Mouse (Mus musculus) bone marrow, adult 2 months (tissue): Measurements from ENCODE around the gene Nin. TPM values are rescaled to one million over a fixed set of nuclear protein-coding genes. Genes with fewer than 3 reads are reported as not detected.
A peak's percentile ranks its signal among the peaks of the same experiment; 100 is the strongest.

Experiments
- H3K27ac ChIP-seq: fragments of 200-500 bp; 2 replicates; pipeline ENCODE4 v1.5.1; 2012; ENCODE audit warnings: low read depth, mild to moderate bottlenecking, control low read depth, inconsistent platforms, low read length; ENCODE audit not compliant: control insufficient read depth, poor library complexity, insufficient read depth
- H3K4me1 ChIP-seq: fragments of 200-500 bp; 2 replicates; pipeline ENCODE4 v1.6.1; 2011; ENCODE audit warnings: low read length; ENCODE audit not compliant: control insufficient read depth, insufficient read depth
- H3K4me3 ChIP-seq: fragments of 200-500 bp; replicated peaks from 2 replicates; pipeline ENCODE3; 2011; ENCODE audit warnings: mild to moderate bottlenecking, low read depth, low read length, control low read depth; ENCODE audit not compliant: control insufficient read depth
- CTCF ChIP-seq: fragments of 200-500 bp; IDR thresholded peaks from 2 replicates; pipeline ENCODE4 v1.5.1; 2011; ENCODE audit warnings: low read length, control low read depth; ENCODE audit not compliant: control insufficient read depth, insufficient read depth
- POLR2A ChIP-seq: fragments of 200-500 bp; IDR thresholded peaks from 2 replicates; pipeline ENCODE4 v1.6.1; 2011; ENCODE audit warnings: low read depth, mild to moderate bottlenecking, control low read depth, low read length, borderline replicate concordance; ENCODE audit not compliant: control insufficient read depth
- WGBS: fragments of 180-500 bp; shearing (Covaris S2); methylation state at CpG from one replicate; pipeline ENCODE4 v1.1.7; 2018; 5-methylcytosine and 5-hydroxymethylcytosine counted together
- polyA plus RNA-seq: library from polyadenylated mRNA; stranded (reverse); fragments of >200 nt; gene quantifications from 2 replicates; pipeline ENCODE4 v1.2.4, GENCODE M21; 2011; ENCODE audit warnings: low replicate concordance; ENCODE audit not compliant: missing spikeins, insufficient read depth, insufficient read length

Nin gene
- polyA plus RNA-seq, 1 experiment: 28.5 TPM

DNA sequence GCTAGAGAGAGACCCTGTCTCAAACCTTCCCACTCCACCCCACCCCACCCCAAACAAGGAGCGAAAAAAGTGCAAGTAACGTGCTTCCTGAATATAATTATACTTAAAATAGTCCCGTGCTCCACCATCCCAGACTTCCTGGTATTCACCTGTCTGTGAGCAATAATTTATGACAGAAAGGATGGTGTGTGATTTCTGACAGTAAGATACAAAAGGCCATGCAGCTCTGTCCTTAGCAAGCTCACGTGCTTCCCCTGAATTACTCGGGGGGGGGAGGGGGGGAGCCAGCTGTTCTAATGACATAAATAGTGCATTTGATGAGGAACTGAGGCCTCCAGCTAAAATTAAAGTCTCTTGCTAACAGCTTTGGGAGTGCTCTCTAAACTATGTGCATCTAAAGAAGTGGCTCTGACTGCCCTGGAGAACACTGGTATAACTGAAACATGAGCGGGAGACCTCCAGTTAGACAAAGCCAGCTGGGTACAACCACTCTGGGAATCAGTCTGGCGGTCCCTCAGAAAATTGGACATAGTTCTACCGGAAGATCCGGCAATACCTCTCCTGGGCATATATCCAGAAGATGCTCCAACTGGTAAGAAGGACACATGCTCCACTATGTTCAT lies 136.0 kb downstream of the Nin start:
- Histone ChIP-seq H3K27ac (peak overlapping the region; percentile 31; the same call in 1 of the 2 replicates), H3K4me1 (no peaks in the 10 kb centered on the region; the same call in 1 of the 2 replicates), H3K4me3 (no peak overlapping the region)
- 55% methylated on average over 9 of the region's 9 CpGs for WGBS
- TF ChIP-seq POLR2A: no peak

DNA sequence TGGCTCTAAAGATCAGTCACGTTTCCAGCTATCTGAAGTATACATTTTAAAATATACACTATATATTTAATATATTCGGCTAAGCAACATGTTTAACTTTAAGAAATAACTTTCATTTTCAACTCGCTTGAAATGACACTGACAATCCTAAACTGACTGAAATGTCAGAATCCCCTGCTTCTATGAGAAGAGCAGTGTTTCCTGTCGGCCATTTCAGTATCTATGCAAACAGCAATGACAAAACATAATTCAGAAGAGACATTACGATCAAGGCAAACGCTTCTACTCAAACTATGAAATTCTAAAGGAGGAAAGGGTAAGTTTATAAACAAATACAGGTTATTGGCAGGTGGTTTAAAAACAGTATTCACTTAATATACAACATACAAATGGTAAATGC lies 136.8 kb downstream of the Nin start:
- WGBS: 67% methylated on average over 6 of the region's 6 CpGs
- no peak overlapping the region for H3K4me3 ChIP-seq
- no peak overlapping the region for H3K27ac ChIP-seq
- H3K4me1 ChIP-seq: no peaks in the 10 kb centered on the region; the same call in 1 of the 2 replicates
- TF ChIP-seq POLR2A (no peak), CTCF (no peak)

GRCm38 (mm10) chr12:69973666-69974065 lies 139.9 kb downstream of the Nin start:
- no peak overlapping the region for H3K27ac ChIP-seq
- H3K4me1 ChIP-seq: no peaks in the 10 kb centered on the region; the same call in 1 of the 2 replicates
- TF ChIP-seq POLR2A: no peak
- no peak for TF ChIP-seq CTCF
- H3K4me3 ChIP-seq: no peak overlapping the region

GRCm38 (mm10) chr12:69968154-69968553 lies 145.4 kb downstream of the Nin start:
- 63% methylated on average over 5 of the region's 5 CpGs for WGBS
- TF ChIP-seq CTCF (no peak), POLR2A (no peak)
- Histone ChIP-seq H3K4me1 (no peaks in the 10 kb centered on the region; the same call in 1 of the 2 replicates), H3K27ac (no peak overlapping the region), H3K4me3 (no peak overlapping the region)

DNA sequence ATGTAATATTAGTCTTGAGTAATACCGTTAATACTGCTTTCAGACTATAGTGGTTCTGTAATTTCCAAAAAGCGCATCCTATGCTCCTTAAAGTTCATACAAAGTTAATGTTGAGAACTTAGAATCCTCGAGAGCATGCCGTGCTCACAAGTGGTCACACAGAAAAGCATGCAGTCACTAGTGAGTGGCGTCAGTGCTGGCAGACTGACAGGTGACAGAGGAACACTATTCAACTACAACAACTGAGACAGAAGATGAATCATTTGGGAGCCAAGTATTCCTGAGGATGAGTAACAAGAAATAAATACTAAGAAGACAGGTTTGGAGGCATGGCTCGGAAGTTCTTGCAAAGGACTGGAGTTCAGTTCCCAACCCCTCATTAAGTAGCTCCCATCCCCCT lies 146.4 kb downstream of the Nin start:
- TF ChIP-seq POLR2A: no peak
- no peak for TF ChIP-seq CTCF
- H3K4me1 ChIP-seq: no peaks in the 10 kb centered on the region; the same call in 1 of the 2 replicates
- WGBS: 90% methylated on average over 6 of the region's 6 CpGs
- H3K4me3 ChIP-seq: no peak overlapping the region
- H3K27ac ChIP-seq: no peak overlapping the region

DNA sequence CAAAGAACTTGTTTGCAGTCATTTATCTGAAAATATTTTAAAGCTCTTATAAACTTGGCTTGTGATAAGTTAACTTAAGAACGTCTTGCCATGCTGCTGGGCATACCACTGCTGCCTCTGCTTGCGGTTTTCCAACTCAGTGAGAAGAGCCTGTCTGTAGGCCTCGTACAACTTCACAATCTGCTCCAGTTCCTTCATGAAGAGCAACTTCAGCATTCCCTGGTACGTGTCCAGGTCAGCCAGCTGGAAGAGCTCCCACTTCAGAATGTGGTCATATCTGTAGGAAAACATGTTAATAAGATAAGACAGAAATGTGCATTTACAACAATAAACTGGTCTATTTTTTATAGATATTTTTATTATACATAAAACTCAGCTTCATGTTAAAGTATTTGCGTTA lies 147.4 kb downstream of the Nin start:
- WGBS: 66% methylated on average over 5 of the region's 5 CpGs
- H3K4me3 ChIP-seq: no peak overlapping the region
- H3K27ac ChIP-seq: no peak overlapping the region
- no peak for TF ChIP-seq CTCF
- no peak for TF ChIP-seq POLR2A
- H3K4me1 ChIP-seq: no peaks in the 10 kb centered on the region; the same call in 1 of the 2 replicates

DNA sequence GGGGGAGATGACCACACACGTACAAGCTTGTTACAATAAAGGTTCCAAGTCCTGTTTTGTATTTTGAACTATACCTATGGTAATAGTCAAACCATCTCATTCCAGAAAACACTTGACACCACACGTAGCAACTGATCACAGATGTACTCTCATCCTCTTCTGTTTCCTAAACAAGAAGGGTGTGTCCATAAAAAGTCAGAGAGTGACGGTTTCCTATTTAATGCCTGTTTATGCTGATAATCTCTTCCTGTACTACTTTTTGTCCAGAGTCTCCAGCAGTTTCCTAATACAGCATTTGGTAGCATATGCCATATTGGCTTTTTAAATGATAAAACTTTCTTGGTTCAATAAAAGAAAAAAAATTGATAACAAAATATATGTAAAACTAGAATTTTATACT lies 147.9 kb downstream of the Nin start:
- no peak for TF ChIP-seq CTCF
- TF ChIP-seq POLR2A: no peak
- Histone ChIP-seq H3K4me3 (no peak overlapping the region), H3K27ac (no peak overlapping the region), H3K4me1 (no peaks in the 10 kb centered on the region)
- 68% methylated on average over 3 of the region's 3 CpGs for WGBS

DNA sequence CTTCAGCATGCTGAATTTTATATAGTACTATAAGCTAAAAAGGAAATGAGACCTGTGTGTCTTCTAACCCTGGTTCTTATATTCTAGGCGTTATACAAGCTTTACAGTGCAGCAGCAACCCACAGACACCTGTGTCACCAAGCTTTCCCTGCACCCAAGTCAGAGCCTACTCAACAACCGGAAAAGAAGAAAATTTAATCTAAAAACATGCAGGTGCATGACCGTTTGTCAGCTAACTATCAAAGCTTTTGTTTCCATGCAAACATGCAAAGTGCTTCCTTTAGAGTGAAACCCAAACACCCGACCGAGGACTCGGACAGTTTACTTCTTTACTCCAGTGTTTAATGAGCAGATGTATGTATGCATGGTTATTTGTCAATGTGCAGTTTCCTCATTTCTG lies 150.4 kb downstream of the Nin start:
- 88% methylated on average over 6 of the region's 6 CpGs for WGBS
- no peak overlapping the region for H3K4me3 ChIP-seq
- no peak overlapping the region for H3K27ac ChIP-seq
- H3K4me1 ChIP-seq: no peaks in the 10 kb centered on the region
- TF ChIP-seq CTCF (no peak), POLR2A (no peak)

- Histone ChIP-seq H3K27ac (no peak overlapping the region), H3K4me3 (no peak overlapping the region), H3K4me1 (no peaks in the 10 kb centered on the region)
- WGBS: 61% methylated on average over 4 of the region's 4 CpGs
- peak; percentile 69 for TF ChIP-seq CTCF
- no peak for TF ChIP-seq POLR2A
These were observed 151.0 kb downstream of the Nin start for GRCm38 (mm10) chr12:69962468-69962867.

Other genes starting within 250 kb of the Nin start
- gene Atl1, start 221.1 kb downstream of the Nin start, polyA plus RNA-seq: 0.50 and 2.7 TPM in 2 replicates
- gene Map4k5, start 220.5 kb downstream of the Nin start, polyA plus RNA-seq: 21.5 and 25.7 TPM in 2 replicates
- gene Sav1, start 126.7 kb downstream of the Nin start, polyA plus RNA-seq: 22.9 and 28.9 TPM in 2 replicates
- 1.6 TPM in 1 of 2 replicates, not detected in the other for gene Abhd12b, start 40.4 kb upstream of the Nin start, polyA plus RNA-seq
- 54.4 and 101 TPM in 2 replicates for gene Pygl, start 117.8 kb upstream of the Nin start, polyA plus RNA-seq
- gene Trim9, start 233.9 kb upstream of the Nin start, polyA plus RNA-seq: 0.22 TPM in 1 of 2 replicates, not detected in the other